Mouse (Mus musculus): ENCODE measurements around the gene Cul1. TPM values are rescaled to one million over a fixed set of nuclear protein-coding genes. Genes with fewer than 3 reads are reported as not detected.

Gene Cul1
- 45.2 and 45.7 TPM in 2 replicates for polyA plus RNA-seq (2015; fragmentation: Nextera tagmentation; extraction: Ambion mirVana)

GRCm38 (mm10) chr6:47453098-47453497 lies at the start of gene Cul1:
Gene Cul1, plus strand, starts transcription at chr6:47453398.
- TF ChIP-seq CTCF (IDR thresholded peaks at IDR 0.05; ENCODE audit: low read depth): no peak
- TF ChIP-seq EP300 (IDR thresholded peaks at IDR 0.05; ENCODE audit: low read depth): no peak
- WGBS (ENCODE audit: insufficient replicate concordance): 52% methylated on average over 2 of the region's 2 CpGs

GRCm38 (mm10) chr6:47404419-47405382 lies 48.5 kb upstream of the Cul1 start:
- Histone ChIP-seq H3K9ac (replicated peaks) (no peak overlapping the region), H3K36me3 (replicated peaks; ENCODE audit: insufficient read depth, low read length) (no peaks in the 10 kb centered on the region), H3K27ac (ENCODE audit: low read depth) (no peak overlapping the region), H3K4me2 (ENCODE audit: low read depth, low read length) (no peak overlapping the region), H3K27me3 (ENCODE audit: insufficient read depth, low read length) (no peaks in the 10 kb centered on the region), H3K9me3 (ENCODE audit: low read length) (no peaks in the 10 kb centered on the region), H3K4me3 (ENCODE audit: low read depth, low read length) (no peak overlapping the region), H3K4me1 (ENCODE audit: insufficient read depth) (no peaks in the 10 kb centered on the region)
- no peak for ATAC-seq
- TF ChIP-seq CTCF (IDR thresholded peaks at IDR 0.05; ENCODE audit: low read depth) (no peak), EP300 (IDR thresholded peaks at IDR 0.05; ENCODE audit: low read depth) (no peak)
- 73% methylated on average over 11 of the region's 11 CpGs for WGBS (ENCODE audit: insufficient replicate concordance)
- DNase-seq: no peak

More at GRCm38 (mm10) chr6:47453098-47453497, at the start of gene Cul1:
- Histone ChIP-seq H3K36me3 (replicated peaks; ENCODE audit: insufficient read depth, low read length) (no peaks in the 10 kb centered on the region), H3K4me2 (ENCODE audit: low read depth, low read length) (peak within 1 kb of the TSS; percentile 87), H3K27me3 (ENCODE audit: insufficient read depth, low read length) (no peaks in the 10 kb centered on the region), H3K9me3 (ENCODE audit: low read length) (no peaks in the 10 kb centered on the region), H3K4me3 (ENCODE audit: low read depth, low read length) (peak within 1 kb of the TSS; percentile 81), H3K9ac (replicated peaks) (peak within 1 kb of the TSS; percentile 99), H3K27ac (ENCODE audit: low read depth) (peak within 1 kb of the TSS; percentile 97), H3K4me1 (ENCODE audit: insufficient read depth) (peaks cover 16% of the 10 kb centered on the region)
- DNase-seq: no peak
- ATAC-seq: no peak

- no peak for ATAC-seq
- no peak overlapping the region for H3K4me2 ChIP-seq (ENCODE audit: low read depth, low read length)
- no peaks in the 10 kb centered on the region for H3K27me3 ChIP-seq (ENCODE audit: insufficient read depth, low read length)
- DNase-seq: no peak
- no peaks in the 10 kb centered on the region for H3K36me3 ChIP-seq (replicated peaks; ENCODE audit: insufficient read depth, low read length)
- H3K4me3 ChIP-seq (ENCODE audit: low read depth, low read length): no peak overlapping the region
- H3K9ac ChIP-seq (replicated peaks): no peak overlapping the region
- H3K4me1 ChIP-seq (ENCODE audit: insufficient read depth): no peaks in the 10 kb centered on the region
- no peaks in the 10 kb centered on the region for H3K9me3 ChIP-seq (ENCODE audit: low read length)
- no peak overlapping the region for H3K27ac ChIP-seq (ENCODE audit: low read depth)
- no peak for TF ChIP-seq EP300 (IDR thresholded peaks at IDR 0.05; ENCODE audit: low read depth)
- TF ChIP-seq CTCF (IDR thresholded peaks at IDR 0.05; ENCODE audit: low read depth): no peak
- 35% methylated on average over 4 of the region's 4 CpGs for WGBS (ENCODE audit: insufficient replicate concordance)
Measured at GRCm38 (mm10) chr6:47412886-47413606, 40.2 kb upstream of the Cul1 start.

GRCm38 (mm10) chr6:47413656-47414055 lies 39.5 kb upstream of the Cul1 start:
- 48% methylated on average over 2 of the region's 2 CpGs for WGBS (ENCODE audit: insufficient replicate concordance)
- no peak for TF ChIP-seq EP300 (IDR thresholded peaks at IDR 0.05; ENCODE audit: low read depth)
- no peak for TF ChIP-seq CTCF (IDR thresholded peaks at IDR 0.05; ENCODE audit: low read depth)
- Histone ChIP-seq H3K27ac (ENCODE audit: low read depth) (no peak overlapping the region), H3K36me3 (replicated peaks; ENCODE audit: insufficient read depth, low read length) (no peaks in the 10 kb centered on the region), H3K4me3 (ENCODE audit: low read depth, low read length) (no peak overlapping the region), H3K9ac (replicated peaks) (no peak overlapping the region), H3K9me3 (ENCODE audit: low read length) (no peaks in the 10 kb centered on the region), H3K27me3 (ENCODE audit: insufficient read depth, low read length) (no peaks in the 10 kb centered on the region), H3K4me2 (ENCODE audit: low read depth, low read length) (no peak overlapping the region), H3K4me1 (ENCODE audit: insufficient read depth) (no peaks in the 10 kb centered on the region)
- DNase-seq: no peak
- ATAC-seq: no peak

- Histone ChIP-seq H3K4me3 (ENCODE audit: low read depth, low read length) (no peak overlapping the region), H3K4me2 (ENCODE audit: low read depth, low read length) (no peak overlapping the region), H3K27ac (ENCODE audit: low read depth) (no peak overlapping the region), H3K27me3 (ENCODE audit: insufficient read depth, low read length) (no peaks in the 10 kb centered on the region), H3K4me1 (ENCODE audit: insufficient read depth) (no peaks in the 10 kb centered on the region), H3K9me3 (ENCODE audit: low read length) (no peaks in the 10 kb centered on the region), H3K36me3 (replicated peaks; ENCODE audit: insufficient read depth, low read length) (no peaks in the 10 kb centered on the region), H3K9ac (replicated peaks) (no peak overlapping the region)
- ATAC-seq (no peak), DNase-seq (no peak)
- TF ChIP-seq EP300 (IDR thresholded peaks at IDR 0.05; ENCODE audit: low read depth): no peak
- no peak for TF ChIP-seq CTCF (IDR thresholded peaks at IDR 0.05; ENCODE audit: low read depth)
- 54% methylated on average over 3 of the region's 3 CpGs for WGBS (ENCODE audit: insufficient replicate concordance)
Measured at GRCm38 (mm10) chr6:47418691-47419090, 34.5 kb upstream of the Cul1 start.

GRCm38 (mm10) chr6:47420156-47420555 lies 33.0 kb upstream of the Cul1 start:
- Histone ChIP-seq H3K9ac (replicated peaks) (no peak overlapping the region), H3K4me2 (ENCODE audit: low read depth, low read length) (no peak overlapping the region), H3K4me1 (ENCODE audit: insufficient read depth) (no peaks in the 10 kb centered on the region), H3K27ac (ENCODE audit: low read depth) (no peak overlapping the region), H3K4me3 (ENCODE audit: low read depth, low read length) (no peak overlapping the region), H3K27me3 (ENCODE audit: insufficient read depth, low read length) (no peaks in the 10 kb centered on the region), H3K36me3 (replicated peaks; ENCODE audit: insufficient read depth, low read length) (no peaks in the 10 kb centered on the region), H3K9me3 (ENCODE audit: low read length) (no peaks in the 10 kb centered on the region)
- ATAC-seq (no peak), DNase-seq (no peak)
- TF ChIP-seq CTCF (IDR thresholded peaks at IDR 0.05; ENCODE audit: low read depth) (no peak), EP300 (IDR thresholded peaks at IDR 0.05; ENCODE audit: low read depth) (no peak)

Measured in liver, postnatal 0 days (tissue).